ENCODE assay signal across 8 mouse cellular contexts in genomic region chr11:3292062-3292421, GRCm38 (mm10). TPM values are rescaled to one million over a fixed set of nuclear protein-coding genes. Genes with fewer than 3 reads are reported as not detected.
DNase-seq lines count a peak whose midpoint lies in the region; ATAC-seq and TF ChIP-seq lines count a peak whose summit lies in the region.

No protein-coding gene starts in this region.

- no peak for TF ChIP-seq CTCF in G1E (IDR thresholded peaks at IDR 0.05; ENCODE audit: low read depth, low read length)
- TF ChIP-seq CTCF in heart, adult 2 months (IDR thresholded peaks at IDR 0.05) = no peak

- WGBS in heart, adult 2 months = 5% methylated on average over 8 of the region's 8 CpGs

- ATAC-seq in G1E (ENCODE audit: extremely low read depth, insufficient number of reproducible peaks, low FRiP score, poor library complexity, severe bottlenecking) = peak; percentile 51
- ATAC-seq in common myeloid progenitor, adult 5-6 weeks (replicated peaks; ENCODE audit: low read depth, poor library complexity, severe bottlenecking) = peak; percentile 19
- no peak for ATAC-seq in activated CD4-positive, CD25-positive, alpha-beta regulatory T cell, adult 4 months

- H3K9me3 ChIP-seq in G1E (replicated peaks) = no peaks in the 10 kb centered on the region

- no peak for TF ChIP-seq POLR2A in heart, adult 2 months (IDR thresholded peaks at IDR 0.05; ENCODE audit: insufficient read depth, low read depth, low read length)

- peak overlapping the region; percentile 41; the same call in 1 of the 2 replicates for H3K27ac ChIP-seq in heart, adult 2 months

- H3K27me3 ChIP-seq in G1E (ENCODE audit: insufficient read depth, low read length) = no peaks in the 10 kb centered on the region
- no peaks in the 10 kb centered on the region for H3K27me3 ChIP-seq in heart, adult 2 months (ENCODE audit: control insufficient read depth, insufficient read depth, low read length)

- peak overlapping the region; percentile 93 for H3K4me3 ChIP-seq in G1E (ENCODE audit: low read depth, low read length)
- peak overlapping the region; percentile 100 for H3K4me3 ChIP-seq in heart, adult 2 months

- peaks cover 61% of the 10 kb centered on the region for H3K36me3 ChIP-seq in G1E (replicated peaks)
- no peaks in the 10 kb centered on the region; the same call in 1 of the 2 replicates for H3K36me3 ChIP-seq in heart, adult 2 months (ENCODE audit: control insufficient read depth, insufficient read depth, low read length)

- DNase-seq in 416B (ENCODE audit: low read depth) (peak; percentile 75), G1E (ENCODE audit: low spot score) (peak; percentile 79)
- peak; percentile 61 to 62 for DNase-seq in heart, adult 2 months
- DNase-seq in kidney, adult 8-10 months = peak; percentile 57 to 65
- peak; percentile 67 for DNase-seq in lung, postnatal 10 days
- peak; percentile 85 for DNase-seq in retina, postnatal 1 day

- intact Hi-C loops in heart, adult 2 months (cut with DNase I) = loop anchor here (5.0 kb wide), 2 partner anchors 90 to 115 kb away; partner anchors contain the start of genes Eif4enif1 and Limk2

- H3K79me2 ChIP-seq in heart, adult 2 months (replicated peaks; ENCODE audit: control insufficient read depth, insufficient read depth, low read length) = 0 out of 2 replicates have a peak, but pooled peaks cover 2% of the 10 kb centered on the region

- peaks cover 82% of the 10 kb centered on the region for H3K4me1 ChIP-seq in G1E (ENCODE audit: insufficient read depth, low read depth, low read length)
- H3K4me1 ChIP-seq in heart, adult 2 months (ENCODE audit: control insufficient read depth, insufficient read depth, low read length) = peaks cover 9% of the 10 kb centered on the region

- H3K9ac ChIP-seq in heart, adult 2 months (ENCODE audit: low read depth, low read length) = peak overlapping the region; percentile 82

- no peak for TF ChIP-seq EP300 in heart, adult 2 months (IDR thresholded peaks at IDR 0.05; ENCODE audit: insufficient read depth, low read depth, low read length)

RNA-seq across cellular contexts. Expression of gene Patz1, which starts 3.4 kb away (rescaled TPM):
- 71.9 and 89.1 TPM in 2 replicates for total RNA-seq in G1E (2014; fragmentation: Nextera tagmentation)
- 56.5 and 66.6 TPM in 2 replicates for total RNA-seq in G1E (2017)
- 86.1 and 112 TPM in 2 replicates for polyA plus RNA-seq in G1E (2012)
- total RNA-seq in common myeloid progenitor, adult 5-6 weeks (2017) = 67.6 and 72.7 TPM in 2 replicates
- total RNA-seq in heart, adult 2 months (2021) = 10 to 100 TPM; 19.4 to 30.8 TPM
- 16.3 and 19.9 TPM in 2 replicates for polyA plus RNA-seq in heart, adult 2 months (2012; rRNA removed)
- 10 to 100 TPM; 13.3 to 15.6 TPM for polyA plus RNA-seq in activated CD4-positive, CD25-positive, alpha-beta regulatory T cell, adult 4 months (2017; shearing (Covaris generic))

RNA-seq across cellular contexts. Expression of gene Drg1, which starts 25.8 kb away (rescaled TPM):
- total RNA-seq in G1E (2014; fragmentation: Nextera tagmentation) (190 and 198 TPM in 2 replicates), G1E (2017) (282 and 303 TPM in 2 replicates)
- polyA plus RNA-seq in G1E (2012) = 101 and 116 TPM in 2 replicates
- total RNA-seq in common myeloid progenitor, adult 5-6 weeks (2017) = 277 and 286 TPM in 2 replicates
- 10 to 100 TPM; 59.0 to 61.7 TPM for total RNA-seq in heart, adult 2 months (2021)
- polyA plus RNA-seq in heart, adult 2 months (2012; rRNA removed) = 19.9 and 38.5 TPM in 2 replicates
- polyA plus RNA-seq in activated CD4-positive, CD25-positive, alpha-beta regulatory T cell, adult 4 months (2017; shearing (Covaris generic)) = 100 to 1,000 TPM; 166 to 178 TPM

RNA-seq across cellular contexts. Expression of gene Pik3ip1, which starts 38.2 kb away (rescaled TPM):
- total RNA-seq in G1E (2014; fragmentation: Nextera tagmentation) (0.53 and 0.92 TPM in 2 replicates), G1E (2017) (2.2 and 2.4 TPM in 2 replicates)
- 4.8 and 5.4 TPM in 2 replicates for polyA plus RNA-seq in G1E (2012)
- total RNA-seq in common myeloid progenitor, adult 5-6 weeks (2017) = 26.5 and 33.6 TPM in 2 replicates
- 10 to 100 TPM; 29.4 to 36.4 TPM for total RNA-seq in heart, adult 2 months (2021)
- 29.5 and 36.2 TPM in 2 replicates for polyA plus RNA-seq in heart, adult 2 months (2012; rRNA removed)
- polyA plus RNA-seq in activated CD4-positive, CD25-positive, alpha-beta regulatory T cell, adult 4 months (2017; shearing (Covaris generic)) = 10 to 100 TPM; 32.9 to 53.5 TPM
